Mouse (Mus musculus) 3134 (cell line): ENCODE results near the gene Aifm3.
"Not testable (repeated sequence)": the region's sequence is repeated elsewhere in the genome, so short reads cannot be mapped to it uniquely, and the experiment has no call there.

Experiments used
- DNase-seq: peaks from one replicate; pipeline ENCODE4 v3.0.0-alpha.2; 2011; ENCODE audit warnings: low spot score; ENCODE audit not compliant: insufficient read length; ENCODE audit errors: extremely low read depth

Aifm3 gene

GRCm38 (mm10) chr16:17496499-17497305 is 7.3 kb downstream of the Aifm3 start:
- no peak for DNase-seq

GRCm38 (mm10) chr16:17499249-17499883 is 10.0 kb downstream of the Aifm3 start:
- DNase-seq = no peak

DNA sequence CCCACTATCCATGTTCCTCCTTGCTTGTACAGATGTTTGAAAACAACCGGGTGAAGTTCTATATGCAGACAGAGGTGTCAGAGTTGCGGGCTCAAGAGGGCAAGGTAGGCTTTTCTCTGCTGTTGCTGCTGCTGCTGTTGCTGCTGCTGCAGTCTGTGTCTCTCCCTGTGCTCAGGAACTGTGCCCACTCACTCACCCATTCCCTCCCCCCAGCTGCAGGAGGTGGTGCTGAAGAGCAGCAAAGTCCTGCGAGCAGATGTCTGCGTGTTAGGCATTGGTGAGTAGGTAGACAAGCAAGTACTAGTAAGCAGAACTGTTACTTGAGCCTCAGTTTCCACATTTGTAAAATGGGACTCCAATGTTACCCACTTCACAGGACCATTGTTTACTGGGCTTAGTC is 13.3 kb downstream of the Aifm3 start:
- no peak for DNase-seq

- no peak for DNase-seq
These were observed 17.7 kb downstream of the Aifm3 start for GRCm38 (mm10) chr16:17507018-17507552.

GRCm38 (mm10) chr16:17508031-17508430 is 18.6 kb downstream of the Aifm3 start:
- DNase-seq = not testable (repeated sequence)

DNA sequence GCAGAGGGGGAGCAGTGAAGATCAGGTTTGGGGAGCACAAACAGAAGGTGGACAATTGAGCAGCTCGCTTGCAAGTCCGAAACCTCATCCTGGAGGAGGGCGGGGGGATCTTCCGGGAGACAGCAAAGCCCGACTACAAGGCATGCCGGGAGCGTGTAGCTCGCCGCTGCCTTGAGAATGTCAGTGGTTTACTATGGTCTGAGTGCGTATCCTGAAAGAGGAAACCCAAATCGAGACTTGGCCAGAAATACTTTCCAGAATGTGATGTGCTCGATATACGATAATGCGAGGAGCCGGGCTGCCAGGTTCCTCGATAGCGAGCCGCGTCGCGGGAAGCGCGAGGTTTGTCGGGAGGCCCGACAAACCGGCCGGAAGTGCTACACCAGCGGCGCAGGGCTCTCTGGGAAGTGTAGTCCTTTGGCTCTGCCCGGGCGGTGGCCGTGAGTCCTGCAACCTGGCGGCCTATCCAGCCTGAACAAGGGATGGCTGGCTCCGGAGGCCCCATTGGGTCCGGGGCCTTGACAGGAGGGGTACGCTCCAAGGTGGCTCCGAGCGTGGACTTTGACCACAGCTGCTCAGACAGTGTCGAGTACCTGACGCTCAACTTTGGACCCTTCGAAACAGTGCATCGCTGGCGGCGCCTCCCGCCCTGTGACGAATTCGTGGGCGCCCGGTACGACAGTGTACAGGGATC is 19.3 kb downstream of the Aifm3 start, which contains the start of gene Lztr1:
Lztr1 (plus strand) TSS at position 143 of the 694 bp plus-strand sequence.
- peak; percentile 95 for DNase-seq

DNA sequence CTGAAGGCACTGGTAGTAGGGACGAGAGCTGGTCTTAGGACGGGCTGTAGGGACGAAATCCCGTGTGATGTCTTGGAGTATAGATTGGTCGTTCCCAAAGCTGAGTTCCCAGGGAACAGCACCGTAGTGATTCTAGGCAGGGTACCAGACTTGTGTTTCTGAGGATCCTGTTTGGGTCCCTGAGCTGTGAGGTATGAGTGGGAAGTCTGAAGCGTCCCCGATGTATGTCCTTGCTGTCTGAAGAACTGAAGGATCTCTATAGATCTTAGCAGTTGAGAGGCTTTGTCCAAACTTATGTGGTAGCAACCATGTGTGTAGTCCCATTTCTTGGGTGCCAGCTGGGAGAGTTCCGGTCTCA is 19.8 kb downstream of the Aifm3 start:
- DNase-seq = no peak

DNA sequence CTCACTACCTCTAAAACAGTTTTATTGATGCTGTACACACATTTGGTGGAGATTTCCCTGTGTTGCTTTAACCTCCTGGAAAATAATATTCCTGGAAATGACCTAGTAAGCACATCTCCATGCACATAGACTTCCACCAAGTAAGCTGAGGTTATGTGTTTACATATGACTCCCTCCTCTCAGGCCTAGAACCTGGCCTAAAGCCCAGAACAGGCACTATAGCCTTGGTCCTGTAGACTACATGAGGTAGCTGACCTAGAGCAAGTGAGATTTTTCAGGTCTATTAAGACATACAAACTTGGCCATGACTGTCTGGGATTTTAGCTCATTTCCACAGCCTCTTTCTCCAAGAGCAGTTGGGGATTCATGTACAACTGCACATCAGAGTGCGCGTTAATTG is 20.7 kb downstream of the Aifm3 start:
- DNase-seq = no peak

GRCm38 (mm10) chr16:17510686-17511085 is 21.3 kb downstream of the Aifm3 start:
- DNase-seq = no peak

DNA sequence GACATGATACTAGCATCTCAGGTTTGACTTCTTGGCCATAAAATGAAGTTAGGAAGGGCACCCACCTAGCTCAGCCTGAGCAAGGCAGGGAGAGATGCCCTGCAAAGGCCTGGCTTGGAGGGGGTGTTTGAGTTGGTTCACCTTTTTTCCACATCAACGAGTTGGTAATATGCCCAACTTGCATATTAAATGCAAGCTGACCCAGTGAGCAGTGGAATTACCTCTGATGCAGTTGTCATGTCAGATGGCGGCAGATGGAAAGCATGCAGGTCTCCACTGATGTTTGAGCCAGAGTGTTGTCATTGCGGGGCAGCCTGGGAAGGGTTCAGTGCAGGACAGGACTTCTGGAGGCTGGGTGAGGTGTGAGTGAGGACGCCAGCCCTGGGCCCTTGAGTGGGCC is 22.0 kb downstream of the Aifm3 start:
- DNase-seq = no peak

DNA sequence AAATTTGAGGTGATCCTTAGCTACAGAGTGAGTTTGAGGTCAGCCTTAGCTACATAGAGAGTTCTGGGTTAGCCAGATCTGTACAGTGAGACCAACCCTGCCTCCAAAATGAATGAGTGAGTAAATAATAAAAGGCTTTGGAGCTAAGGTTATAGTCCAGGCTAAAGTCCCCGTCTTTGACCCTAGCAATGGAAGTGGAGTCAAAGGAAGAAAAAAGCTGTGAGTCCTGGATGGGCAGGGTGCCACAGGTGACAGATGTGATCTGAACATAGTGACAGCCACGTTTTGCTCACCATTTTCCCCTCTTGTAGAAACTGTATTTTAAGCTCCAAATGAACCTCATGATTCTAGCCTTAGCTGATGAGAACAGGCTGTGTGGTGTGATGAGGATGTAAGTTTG is 29.5 kb downstream of the Aifm3 start:
- DNase-seq = no peak

- DNase-seq = no peak
These were observed 34.7 kb downstream of the Aifm3 start for GRCm38 (mm10) chr16:17524156-17524555.

GRCm38 (mm10) chr16:17525524-17525923 is 36.1 kb downstream of the Aifm3 start:
- no peak for DNase-seq

GRCm38 (mm10) chr16:17526223-17526622 is 36.8 kb downstream of the Aifm3 start:
- no peak for DNase-seq

GRCm38 (mm10) chr16:17527606-17528005 is 38.2 kb downstream of the Aifm3 start:
- DNase-seq = no peak

- DNase-seq = peak; percentile 34
These were observed 38.9 kb downstream of the Aifm3 start for GRCm38 (mm10) chr16:17528276-17528675.

GRCm38 (mm10) chr16:17529981-17530586 is 40.7 kb downstream of the Aifm3 start:
- no peak for DNase-seq

DNA sequence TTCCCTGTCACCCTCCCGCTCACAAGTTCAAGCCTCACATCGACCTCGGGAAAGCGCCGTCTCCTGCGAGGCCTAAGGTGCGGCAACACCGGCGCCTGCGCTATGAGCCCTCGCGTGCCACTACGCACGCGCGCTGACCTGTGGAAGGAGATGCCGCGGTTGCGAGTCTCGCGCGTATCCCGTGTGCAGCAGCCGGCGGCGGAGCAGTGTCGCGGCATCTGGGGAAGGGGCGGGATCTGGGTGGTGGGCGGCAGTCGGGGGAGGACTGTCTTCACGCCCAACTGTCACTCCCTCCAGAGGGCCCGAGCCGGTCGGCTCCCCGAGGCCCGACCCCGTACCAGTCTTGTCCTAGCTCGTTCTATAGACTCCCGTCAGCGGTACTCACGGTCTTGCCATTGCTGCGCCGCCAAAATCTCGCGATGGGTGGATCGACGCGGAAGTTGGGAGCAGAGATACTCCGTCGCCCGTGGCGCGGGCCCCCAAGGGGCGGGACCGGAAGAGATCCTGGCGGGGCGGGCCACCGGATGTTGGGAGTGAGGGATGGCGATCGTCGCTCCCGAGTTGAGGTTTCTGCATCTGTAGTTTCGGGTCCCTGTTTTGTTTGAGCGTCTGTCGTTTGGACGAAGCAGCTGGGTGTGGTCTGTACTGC is 41.4 kb downstream of the Aifm3 start, which contains the start of gene Thap7:
Thap7 (minus strand) TSS at position 497 of the 649 bp plus-strand sequence.
- DNase-seq = peak; percentile 99

DNA sequence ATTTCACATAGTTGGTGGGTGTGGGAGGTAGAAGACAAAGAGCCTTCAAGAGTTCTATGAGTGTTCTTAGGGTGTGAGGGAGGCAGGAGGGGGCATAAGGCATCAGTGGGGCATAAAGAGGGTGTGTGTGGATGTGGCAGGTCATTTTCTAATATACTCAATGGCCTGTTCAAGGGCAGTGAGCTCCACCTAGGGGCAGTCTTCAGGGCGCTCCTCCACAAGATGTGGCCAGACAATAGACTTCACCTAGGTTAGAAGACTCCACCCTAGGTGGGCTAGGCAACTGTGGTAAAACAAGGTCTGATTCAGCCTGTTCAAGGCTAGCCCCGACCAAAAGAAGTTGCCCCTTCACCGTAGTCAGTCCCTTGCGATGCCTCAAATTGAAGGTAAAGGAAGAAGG is 42.9 kb downstream of the Aifm3 start:
- no peak for DNase-seq

GRCm38 (mm10) chr16:17532676-17533329 is 43.4 kb downstream of the Aifm3 start:
- no peak for DNase-seq
